Mouse (Mus musculus) urinary bladder, postnatal 25 days (tissue): ENCODE results near the gene Vwa8.

Experiments
- DNase-seq: peaks from one replicate; pipeline ENCODE4 v3.0.0; 2022; ENCODE audit warnings: low spot score

Vwa8 gene

GRCm38 (mm10) chr14:79089464-79089863 lies 240.6 kb downstream of the Vwa8 start:
- no peak for DNase-seq

DNA sequence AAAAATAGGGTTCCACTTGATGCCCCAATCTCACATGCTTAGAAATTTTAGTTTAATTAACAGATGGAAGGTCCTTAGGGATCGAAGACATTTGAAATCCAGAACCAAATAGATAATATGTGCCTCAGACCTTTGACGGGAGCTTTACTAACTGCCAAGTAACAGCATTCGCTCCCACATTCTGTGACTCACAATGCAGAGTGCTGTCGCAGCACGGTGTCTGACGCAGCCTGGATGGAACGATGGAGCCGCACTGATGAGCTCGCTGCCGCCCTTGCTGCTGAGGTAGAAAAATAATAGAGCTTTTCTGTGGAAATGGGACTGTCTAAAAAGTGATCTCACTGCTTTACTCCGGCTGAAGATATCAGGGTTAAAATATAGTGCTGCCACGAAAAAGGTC lies 248.3 kb downstream of the Vwa8 start:
- DNase-seq, result no peak

- DNase-seq, result peak; percentile 62
Measured at GRCm38 (mm10) chr14:79106655-79107515, 258.0 kb downstream of the Vwa8 start.

- no peak for DNase-seq
Measured at GRCm38 (mm10) chr14:79109375-79109774, 260.5 kb downstream of the Vwa8 start.

DNA sequence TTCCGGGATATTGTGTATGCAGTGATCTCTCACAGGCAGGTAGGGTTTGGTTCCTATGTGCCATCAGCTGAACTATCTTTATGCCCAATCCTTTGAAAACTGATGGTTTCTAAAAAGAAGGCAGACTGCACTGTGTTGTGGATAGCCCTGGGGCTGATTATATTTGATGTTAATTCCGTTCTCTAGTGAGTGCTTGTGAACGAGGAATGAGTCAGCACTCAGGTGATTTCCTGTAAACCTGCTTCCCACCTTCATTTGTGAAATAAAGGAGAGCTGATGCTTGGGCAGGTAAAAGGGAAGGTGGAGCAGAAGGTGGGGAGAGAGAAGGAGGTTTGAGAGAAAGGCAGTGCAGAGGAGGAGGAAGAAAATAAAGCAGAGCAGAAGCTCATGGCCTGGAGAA lies 261.2 kb downstream of the Vwa8 start:
- DNase-seq, result no peak

GRCm38 (mm10) chr14:79112050-79112449 lies 263.2 kb downstream of the Vwa8 start:
- DNase-seq, result no peak

- DNase-seq, result no peak
Measured at GRCm38 (mm10) chr14:79114526-79115383, 265.9 kb downstream of the Vwa8 start.

DNA sequence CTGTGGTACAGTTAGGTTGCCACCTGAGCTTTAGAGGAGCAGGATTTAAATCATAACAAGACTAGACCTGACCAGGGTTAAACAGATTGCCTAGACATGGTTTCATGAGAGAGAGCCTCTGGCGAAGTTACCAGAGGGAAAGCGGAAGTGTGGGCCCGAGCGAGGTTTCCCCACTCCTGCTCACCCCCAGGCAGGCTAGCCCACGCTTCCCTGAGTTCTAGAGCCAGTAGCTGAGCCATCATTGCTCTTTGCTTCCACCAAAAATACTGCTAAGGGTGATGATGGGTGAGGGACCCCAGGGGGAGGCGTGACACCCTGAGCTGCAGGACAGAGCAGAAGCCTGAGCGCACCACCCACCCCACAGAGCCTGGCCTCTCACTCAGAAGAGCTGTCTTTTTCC lies 269.6 kb downstream of the Vwa8 start:
- DNase-seq, result no peak

GRCm38 (mm10) chr14:79119354-79119753 lies 270.5 kb downstream of the Vwa8 start:
- DNase-seq, result no peak

DNA sequence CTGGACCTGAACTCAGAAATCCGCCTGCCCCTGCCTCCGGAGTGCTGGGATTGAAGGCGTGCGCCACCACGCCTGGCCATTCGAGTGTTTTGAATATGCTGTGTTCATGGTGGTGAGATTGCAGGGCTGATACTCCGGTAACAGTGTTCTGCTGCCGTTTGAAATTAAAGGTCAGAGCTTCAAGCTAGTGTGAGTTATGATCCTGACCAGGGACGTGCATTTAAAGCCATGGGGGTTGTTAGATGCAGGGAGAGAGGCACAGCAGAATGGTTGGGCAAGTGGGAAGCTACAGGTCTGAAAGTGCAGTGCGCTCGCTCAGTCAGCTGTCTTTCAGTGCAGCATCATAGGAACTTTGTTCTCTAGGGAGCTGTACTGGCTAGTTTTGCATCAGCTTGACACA lies 271.8 kb downstream of the Vwa8 start:
- no peak for DNase-seq

DNA sequence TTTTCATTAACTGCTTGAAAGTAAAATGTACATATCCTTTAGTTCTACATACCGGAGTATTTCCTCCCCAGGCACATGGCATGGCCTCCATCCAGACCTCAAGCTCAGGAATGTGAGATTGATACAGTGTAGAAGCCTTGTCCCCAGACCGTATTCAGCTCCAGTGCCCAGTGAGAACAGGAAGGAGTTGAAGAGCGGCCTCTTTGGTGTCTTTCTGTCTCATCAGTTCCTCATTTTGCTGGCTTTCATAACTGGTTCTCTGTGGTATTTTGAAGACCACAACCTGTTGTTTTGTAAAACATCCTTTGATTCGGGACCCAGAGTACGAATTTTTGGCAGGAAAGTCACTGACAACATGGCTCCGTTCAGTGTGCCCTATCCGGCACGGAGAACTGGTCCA lies 274.6 kb downstream of the Vwa8 start:
- DNase-seq, result no peak

DNA sequence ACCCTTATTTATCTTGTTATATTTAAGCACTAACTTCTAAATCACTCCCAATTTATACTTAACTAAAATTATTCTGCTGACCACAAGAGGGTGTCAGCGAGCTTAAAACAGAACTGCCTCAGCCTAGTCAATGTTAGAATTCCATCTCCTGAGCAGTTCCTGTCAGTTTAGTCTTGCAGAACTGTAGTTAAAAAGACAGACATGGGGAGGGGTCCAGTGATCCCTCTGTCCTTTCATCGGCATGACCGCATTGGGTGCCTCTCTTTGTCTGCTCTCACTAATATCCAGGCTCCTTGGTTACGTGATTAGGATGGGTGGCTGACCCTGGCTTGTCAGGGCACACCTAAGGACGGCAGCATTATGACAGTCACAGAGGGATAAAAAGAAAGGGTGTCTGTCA lies 275.8 kb downstream of the Vwa8 start:
- DNase-seq, result peak; percentile 25

GRCm38 (mm10) chr14:79126176-79126575 lies 277.3 kb downstream of the Vwa8 start:
- DNase-seq, result no peak

GRCm38 (mm10) chr14:79134891-79135334 lies 286.1 kb downstream of the Vwa8 start:
- DNase-seq, result no peak

DNA sequence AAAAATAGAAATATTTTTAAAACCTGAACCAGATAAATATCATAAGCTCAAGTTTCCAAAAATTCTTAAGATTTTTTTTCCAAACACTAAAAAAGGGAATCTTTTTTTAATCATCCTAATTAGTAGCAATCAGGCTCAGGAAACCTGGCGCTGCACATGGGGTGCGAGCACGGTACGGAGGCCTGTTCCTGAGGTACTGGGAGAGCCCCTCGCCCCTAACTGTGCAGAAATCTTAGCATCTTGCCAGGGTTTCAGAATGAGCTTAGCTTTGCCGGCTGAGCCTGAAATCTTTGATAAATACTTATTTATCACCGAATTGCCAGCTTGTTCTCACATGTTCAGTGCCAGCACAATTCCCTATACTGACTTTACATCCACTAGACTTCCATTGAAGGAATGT lies 286.6 kb downstream of the Vwa8 start:
- no peak for DNase-seq

DNA sequence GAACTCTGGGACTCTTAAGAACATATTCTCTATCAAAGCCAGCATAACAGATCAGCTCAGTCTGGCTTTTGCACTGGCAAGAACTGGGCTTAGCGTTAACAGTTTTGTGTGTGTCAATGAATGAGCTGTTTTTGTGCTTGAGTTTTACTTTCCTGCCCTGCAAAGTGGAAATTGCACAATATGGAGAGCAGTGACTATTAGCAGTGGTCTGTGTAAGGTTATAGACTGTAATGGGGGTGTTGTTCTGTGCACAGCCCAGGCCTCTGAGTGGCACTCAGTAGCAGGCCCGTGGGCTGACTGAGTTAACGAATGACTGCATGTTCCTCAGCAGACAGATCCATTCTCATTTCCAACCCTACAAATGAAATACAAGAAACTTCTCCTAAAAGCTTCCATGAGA lies 287.7 kb downstream of the Vwa8 start:
- no peak for DNase-seq

DNA sequence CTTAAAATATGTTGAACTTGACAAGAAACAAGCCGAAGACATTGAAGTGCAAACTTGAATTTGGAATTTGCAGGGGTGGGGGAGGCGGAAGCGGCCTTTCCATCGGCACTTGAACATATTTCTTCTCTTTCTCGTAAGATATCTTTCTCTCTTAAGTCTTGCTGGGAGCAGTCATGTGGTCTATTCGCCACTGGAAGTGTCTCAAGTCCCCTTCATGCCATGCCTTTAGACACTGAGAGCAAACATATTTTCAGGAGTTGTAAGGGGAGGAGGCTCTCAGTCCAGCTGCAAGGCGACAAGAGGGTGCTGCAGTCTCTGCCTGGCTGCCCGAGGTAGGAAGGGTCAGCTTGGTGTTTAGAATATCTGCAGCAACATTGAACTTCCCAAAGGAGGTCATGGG lies 288.2 kb downstream of the Vwa8 start:
- DNase-seq, result no peak

- no peak for DNase-seq
Measured at GRCm38 (mm10) chr14:79139096-79139651, 290.3 kb downstream of the Vwa8 start.

- no peak for DNase-seq
Measured at GRCm38 (mm10) chr14:79139918-79140825, 291.3 kb downstream of the Vwa8 start.

- DNase-seq, result no peak
Measured at GRCm38 (mm10) chr14:79140826-79141219, 292.0 kb downstream of the Vwa8 start.

- no peak for DNase-seq
Measured at GRCm38 (mm10) chr14:79142342-79142741, 293.5 kb downstream of the Vwa8 start.

DNA sequence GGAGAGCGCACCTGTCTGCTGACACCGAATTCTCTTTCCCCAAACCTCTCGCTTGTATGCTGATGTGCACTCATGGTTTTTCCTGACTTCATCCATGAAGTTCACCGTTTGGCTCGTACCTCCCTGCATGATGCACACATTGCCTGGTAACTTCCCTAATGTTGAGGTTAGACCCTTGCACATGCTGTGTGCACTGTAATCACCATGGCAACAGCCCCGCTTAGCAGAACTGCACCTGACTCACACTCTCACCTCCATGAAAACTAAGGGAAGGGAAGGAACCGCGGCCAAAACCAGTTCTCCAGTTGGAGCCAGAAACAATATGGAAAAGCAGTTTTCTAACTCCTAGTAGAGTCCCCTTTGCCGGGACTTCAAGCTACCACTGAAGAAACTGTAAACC lies 294.8 kb downstream of the Vwa8 start:
- DNase-seq, result no peak
